Mouse (Mus musculus) liver, embryonic 14.5 days (tissue): ENCODE data around the gene Fbxw7. TPM values are rescaled to one million over a fixed set of nuclear protein-coding genes. Genes with fewer than 3 reads are reported as not detected.

ENCODE experiments used
- ATAC-seq: fragments of 200-750 bp; cut with Nextera tagmentation; 2 replicates; pipeline ENCODE4 v1.8.0; 2017; ENCODE audit warnings: moderate number of reproducible peaks, mild to moderate bottlenecking, moderate library complexity; ENCODE audit not compliant: insufficient read depth
- DNase-seq, 3 experiments: peaks; one replicate each; pipeline ENCODE4 v3.0.0-alpha.2; 2012 to 2013; ENCODE audit warnings: low read depth in 3 of 3, low spot score in 3 of 3
- H3K27ac ChIP-seq: fragments of 300-500 bp; sonication (generic); 2 replicates; pipeline ENCODE4 v1.5.1; 2014; ENCODE audit warnings: moderate library complexity, mild to moderate bottlenecking, control low read depth, inconsistent platforms
- H3K27me3 ChIP-seq: fragments of 300-500 bp; sonication (generic); 2 replicates; pipeline ENCODE4 v1.6.1; 2014; ENCODE audit warnings: mild to moderate bottlenecking, low read length, moderate library complexity; ENCODE audit not compliant: control insufficient read depth, insufficient read depth
- H3K36me3 ChIP-seq: fragments of 300-500 bp; sonication (generic); replicated peaks from 2 replicates; pipeline ENCODE4 v1.6.1; 2014; ENCODE audit warnings: low read depth; ENCODE audit not compliant: control insufficient read depth, insufficient read depth
- H3K4me1 ChIP-seq, 2 experiments: fragments of 200-500 bp in 1 of 2; fragments of 300-500 bp in 1 of 2; sonication (generic) in 1 of 2; replicated peaks; 2 replicates each; pipeline ENCODE4 v1.6.1; 2012 to 2014; ENCODE audit warnings: antibody characterized with exemption in 1 of 2, inconsistent platforms in 1 of 2, low read length in 1 of 2; ENCODE audit not compliant: control insufficient read depth in 2 of 2, insufficient read depth in 2 of 2
- H3K4me2 ChIP-seq: fragments of 300-500 bp; sonication (generic); 2 replicates; pipeline ENCODE4 v1.6.1; 2014; ENCODE audit warnings: low read depth, mild to moderate bottlenecking, control low read depth, moderate library complexity
- H3K4me3 ChIP-seq, 2 experiments: fragments of 200-500 bp in 1 of 2; fragments of 300-500 bp in 1 of 2; sonication (generic) in 1 of 2; 2 replicates each; pipeline ENCODE4 v1.5.1; 2012 to 2014; ENCODE audit warnings: low read depth in 2 of 2, low read length in 2 of 2, mild to moderate bottlenecking in 2 of 2, control low read depth in 1 of 2, inconsistent platforms in 1 of 2, moderate library complexity in 1 of 2; ENCODE audit not compliant: insufficient read depth in 1 of 2
- H3K9ac ChIP-seq: fragments of 300-500 bp; sonication (generic); replicated peaks from 2 replicates; pipeline ENCODE4 v1.6.1; 2014; ENCODE audit warnings: mild to moderate bottlenecking, control low read depth, moderate library complexity
- H3K9me3 ChIP-seq: fragments of 300-500 bp; sonication (generic); 2 replicates; pipeline ENCODE4 v1.6.1; 2016; ENCODE audit warnings: low read length, mixed read lengths; ENCODE audit not compliant: control insufficient read depth
- CTCF ChIP-seq: IDR thresholded peaks from 2 replicates; pipeline ENCODE4 v1.5.1; 2016; ENCODE audit warnings: antibody characterized with exemption, low read depth, control low read depth
- EP300 ChIP-seq: IDR thresholded peaks from 2 replicates; pipeline ENCODE4 v1.6.1; 2016; ENCODE audit warnings: antibody characterized with exemption, low read depth
- WGBS: fragments of 180-500 bp; shearing (Covaris S2); extraction: QIAGEN DNeasy Blood & Tissue Kit; methylation state at CpG from one replicate; pipeline ENCODE4 v1.1.7; 2014; ENCODE audit not compliant: insufficient replicate concordance; 5-methylcytosine and 5-hydroxymethylcytosine counted together
- polyA plus RNA-seq, 2 experiments: library from polyadenylated mRNA; depleted of rRNA in 1 of 2; stranded (reverse) in 1 of 2; unstranded in 1 of 2; fragments of >200 nt; fragmentation: Nextera tagmentation in 1 of 2; extraction: Ambion mirVana in 1 of 2; gene quantifications; 2 replicates each; pipeline versions ENCODE4 v1.2.1 to v1.2.3; 2012 to 2014

Gene Fbxw7
- polyA plus RNA-seq, 2 experiments = 2.4 to 2.5 TPM

DNA sequence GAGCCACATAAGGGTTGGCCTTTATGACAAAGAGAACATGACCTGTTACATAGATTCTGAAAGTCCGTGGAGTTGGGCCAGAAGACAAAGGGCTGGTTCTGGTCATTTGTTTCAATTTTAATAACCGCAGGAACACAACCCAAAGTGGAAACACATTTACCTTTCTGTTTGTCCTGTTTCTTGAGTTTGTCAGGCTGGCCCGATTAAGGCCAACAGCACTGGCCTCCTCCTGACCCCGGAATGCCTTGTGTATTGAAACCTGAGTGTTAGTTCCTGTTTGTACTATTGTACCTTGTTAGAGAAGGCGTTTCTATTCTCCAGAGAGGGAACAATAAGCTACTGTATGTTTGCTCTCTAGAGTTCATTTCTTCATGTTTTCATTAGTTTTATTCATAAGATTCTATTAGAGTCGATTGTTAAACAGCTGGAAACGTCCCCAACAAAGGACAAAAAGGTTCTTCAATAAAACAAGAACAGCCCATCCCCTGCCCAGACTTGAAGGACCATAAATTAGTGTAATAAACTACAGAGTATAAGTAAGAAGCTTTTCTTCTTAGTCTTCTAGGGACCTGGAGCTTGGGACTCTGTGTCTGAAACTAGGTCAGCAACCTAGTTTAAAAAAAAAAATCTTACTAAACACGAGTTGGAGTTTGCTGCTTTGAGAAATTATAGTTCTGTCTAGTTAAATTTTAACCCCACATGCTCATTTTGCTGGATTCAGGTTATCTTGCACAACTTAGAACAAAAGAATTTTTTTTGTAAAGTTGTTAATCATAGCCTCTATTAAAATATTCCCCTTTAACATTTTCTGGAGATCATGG is 40.6 kb upstream of the Fbxw7 start:
- no peak for TF ChIP-seq CTCF
- TF ChIP-seq EP300 = no peak
- DNase-seq (no peak), ATAC-seq (no peak)
- no peaks in the 10 kb centered on the region for H3K36me3 ChIP-seq
- WGBS = 58% methylated on average over 8 of the region's 8 CpGs
- no peak overlapping the region for H3K27ac ChIP-seq
- H3K9ac ChIP-seq = no peak overlapping the region
- no peak overlapping the region for H3K4me3 ChIP-seq
- H3K27me3 ChIP-seq = no peaks in the 10 kb centered on the region
- peaks cover 23 to 34% of the 10 kb centered on the region in 2 experiments for H3K4me1 ChIP-seq
- H3K9me3 ChIP-seq = no peaks in the 10 kb centered on the region
- H3K4me2 ChIP-seq = no peak overlapping the region

- Histone ChIP-seq H3K4me1 (peaks cover 23 to 33% of the 10 kb centered on the region in 2 experiments), H3K36me3 (no peaks in the 10 kb centered on the region), H3K27ac (no peak overlapping the region), H3K9me3 (no peaks in the 10 kb centered on the region), H3K4me3 (no peak overlapping the region), H3K9ac (no peak overlapping the region), H3K4me2 (no peak overlapping the region), H3K27me3 (no peaks in the 10 kb centered on the region)
- DNase-seq (no peak), ATAC-seq (no peak)
- TF ChIP-seq EP300 = no peak
- no peak for TF ChIP-seq CTCF
- 69% methylated on average over 6 of the region's 6 CpGs for WGBS
Observed at GRCm38 (mm10) chr3:84775067-84775423, 40.0 kb upstream of the Fbxw7 start.

DNA sequence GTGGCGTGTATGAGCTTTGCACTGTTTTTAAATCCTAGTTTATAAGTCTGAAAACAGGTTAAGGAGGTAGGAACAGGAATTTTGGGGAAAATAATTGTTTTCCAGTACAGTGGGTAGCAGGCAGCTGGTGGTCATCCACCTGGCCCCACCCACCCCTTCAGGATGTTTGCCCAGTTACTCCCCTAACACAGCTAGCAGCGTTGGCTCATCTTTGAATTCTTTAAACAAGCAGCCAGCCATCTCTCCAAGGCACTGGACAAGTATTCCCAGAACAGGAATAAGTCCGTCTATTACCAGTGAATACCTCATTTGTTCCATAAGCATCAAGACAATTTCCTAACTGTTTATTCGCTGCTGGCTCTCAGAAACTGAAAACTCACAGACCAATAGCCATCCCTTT is 39.5 kb upstream of the Fbxw7 start:
- ATAC-seq = no peak
- Histone ChIP-seq H3K4me3 (no peak overlapping the region), H3K4me2 (no peak overlapping the region), H3K36me3 (no peaks in the 10 kb centered on the region), H3K9ac (no peak overlapping the region), H3K27ac (no peak overlapping the region), H3K27me3 (no peaks in the 10 kb centered on the region), H3K4me1 (peaks cover 23 to 28% of the 10 kb centered on the region in 2 experiments), H3K9me3 (no peaks in the 10 kb centered on the region)
- no peak for DNase-seq
- TF ChIP-seq EP300 (no peak), CTCF (no peak)
- WGBS = 77% methylated on average over 4 of the region's 4 CpGs

- H3K27me3 ChIP-seq = no peaks in the 10 kb centered on the region
- TF ChIP-seq EP300 = no peak
- no peak for TF ChIP-seq CTCF
- ATAC-seq = no peak
- H3K9ac ChIP-seq = no peak overlapping the region
- WGBS = 60% methylated on average over 1 of the region's 1 CpGs
- H3K36me3 ChIP-seq = no peaks in the 10 kb centered on the region
- DNase-seq = no peak
- no peak overlapping the region for H3K27ac ChIP-seq
- H3K4me3 ChIP-seq = no peak overlapping the region
- peaks cover 22 to 23% of the 10 kb centered on the region in 2 experiments for H3K4me1 ChIP-seq
- no peak overlapping the region for H3K4me2 ChIP-seq
- H3K9me3 ChIP-seq = no peaks in the 10 kb centered on the region
Observed at GRCm38 (mm10) chr3:84776084-84776483, 39.0 kb upstream of the Fbxw7 start.

- ATAC-seq (no peak), DNase-seq (no peak)
- Histone ChIP-seq H3K36me3 (no peaks in the 10 kb centered on the region), H3K4me2 (no peak overlapping the region), H3K9ac (no peak overlapping the region), H3K9me3 (no peaks in the 10 kb centered on the region), H3K4me1 (no peaks in the 10 kb centered on the region), H3K27me3 (no peaks in the 10 kb centered on the region), H3K4me3 (no peak overlapping the region), H3K27ac (no peak overlapping the region)
- no peak for TF ChIP-seq EP300
- TF ChIP-seq CTCF = no peak
- WGBS = 81% methylated on average over 4 of the region's 4 CpGs
Observed at GRCm38 (mm10) chr3:84787914-84788313, 27.2 kb upstream of the Fbxw7 start.
